Mouse (Mus musculus): ENCODE measurements around the gene Sost. TPM values are rescaled to one million over a fixed set of nuclear protein-coding genes. Genes with fewer than 3 reads are reported as not detected.

The Sost gene
- polyA plus RNA-seq, 1 experiment = 0.10 TPM

DNA sequence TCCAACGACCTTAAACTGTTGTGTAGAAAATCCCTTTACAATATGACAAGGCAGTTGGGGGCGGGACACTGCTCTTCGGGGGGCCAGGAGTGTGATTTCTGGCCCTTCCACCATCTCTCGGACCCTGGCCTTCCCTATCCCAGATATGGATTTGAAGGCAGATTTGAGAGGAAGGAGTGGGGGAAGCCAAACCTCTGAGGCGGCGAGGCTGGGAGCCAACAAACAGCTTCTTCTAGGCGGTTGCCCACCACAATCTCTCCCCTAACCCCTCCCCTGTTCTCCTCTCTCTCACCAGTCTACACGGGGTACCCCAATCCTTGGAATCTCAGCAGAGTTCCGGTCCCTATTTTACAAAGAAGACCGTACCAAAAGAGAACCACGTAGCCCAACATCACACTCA, 3.8 kb downstream of the Sost start:
- Histone ChIP-seq H3K27ac (ENCODE audit: insufficient read depth, low read length) (no peak overlapping the region), H3K4me3 (ENCODE audit: insufficient read depth, low read length) (peak overlapping the region; percentile 31), H3K4me1 (ENCODE audit: control insufficient read depth, insufficient read depth, low read length) (no peaks in the 10 kb centered on the region)
- TF ChIP-seq POLR2A (IDR thresholded peaks at IDR 0.05; ENCODE audit: extremely low read depth, insufficient read depth, low read length) (no peak), CTCF (IDR thresholded peaks at IDR 0.05; ENCODE audit: extremely low read depth, insufficient read depth, low read length) (no peak)

DNA sequence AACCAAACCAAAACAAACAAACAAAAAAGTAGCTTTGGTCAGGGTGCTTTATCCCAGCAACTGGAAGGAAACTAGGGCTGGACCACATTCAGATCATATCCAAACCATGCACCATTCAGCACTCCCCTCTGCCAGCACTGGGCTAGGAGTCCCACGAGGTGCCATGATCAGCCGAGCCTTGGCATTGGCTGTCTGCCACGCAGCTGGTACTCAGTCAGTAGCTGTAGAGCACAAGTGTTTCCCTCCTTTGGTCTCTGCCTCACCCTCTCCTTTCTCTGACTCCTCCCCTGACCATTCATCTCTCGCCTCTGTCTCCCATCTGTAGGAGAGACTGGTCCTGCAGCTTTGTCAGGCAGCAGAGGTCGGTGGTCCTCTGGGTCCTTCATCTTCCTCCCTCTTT, 9.3 kb downstream of the Sost start:
- no peak overlapping the region for H3K4me3 ChIP-seq (ENCODE audit: insufficient read depth, low read length)
- no peak for TF ChIP-seq CTCF (IDR thresholded peaks at IDR 0.05; ENCODE audit: extremely low read depth, insufficient read depth, low read length)
- no peak for TF ChIP-seq POLR2A (IDR thresholded peaks at IDR 0.05; ENCODE audit: extremely low read depth, insufficient read depth, low read length)
- no peaks in the 10 kb centered on the region for H3K4me1 ChIP-seq (ENCODE audit: control insufficient read depth, insufficient read depth, low read length)

DNA sequence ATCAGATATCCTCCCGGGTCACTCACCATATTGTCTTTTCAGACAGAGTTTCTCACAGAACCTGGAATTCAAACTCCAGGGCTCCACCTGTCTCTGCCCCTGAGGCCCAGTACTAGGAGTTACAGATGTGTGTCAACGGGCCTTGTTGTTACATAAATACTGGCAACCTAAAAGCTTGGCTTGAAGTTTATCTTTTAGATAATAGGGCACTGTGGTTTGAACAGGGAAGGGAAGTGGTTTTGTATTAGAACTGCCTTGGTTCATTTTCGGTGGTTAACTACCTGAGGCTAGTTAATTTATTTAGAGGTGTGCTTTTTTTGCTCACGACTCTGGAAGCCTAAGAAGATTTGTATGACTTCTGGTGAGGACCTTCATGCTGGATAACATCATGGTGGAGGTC, 13.4 kb downstream of the Sost start:
- no peak for TF ChIP-seq POLR2A (IDR thresholded peaks at IDR 0.05; ENCODE audit: extremely low read depth, insufficient read depth, low read length)
- TF ChIP-seq CTCF (IDR thresholded peaks at IDR 0.05; ENCODE audit: extremely low read depth, insufficient read depth, low read length) = no peak
- Histone ChIP-seq H3K4me1 (ENCODE audit: control insufficient read depth, insufficient read depth, low read length) (no peaks in the 10 kb centered on the region), H3K27ac (ENCODE audit: insufficient read depth, low read length) (no peak overlapping the region)

More for the DNA sequence above, 9.3 kb downstream of the Sost start:
- H3K27ac ChIP-seq (ENCODE audit: insufficient read depth, low read length) = no peak overlapping the region

GRCm38 (mm10) chr11:101952541-101953341, 14.1 kb downstream of the Sost start:
- H3K4me1 ChIP-seq (ENCODE audit: control insufficient read depth, insufficient read depth, low read length) = no peaks in the 10 kb centered on the region
- H3K4me3 ChIP-seq (ENCODE audit: insufficient read depth, low read length) = no peak overlapping the region
- no peak for TF ChIP-seq POLR2A (IDR thresholded peaks at IDR 0.05; ENCODE audit: extremely low read depth, insufficient read depth, low read length)
- no peak for TF ChIP-seq CTCF (IDR thresholded peaks at IDR 0.05; ENCODE audit: extremely low read depth, insufficient read depth, low read length)
- H3K27ac ChIP-seq (ENCODE audit: insufficient read depth, low read length) = no peak overlapping the region

More for the DNA sequence above, 13.4 kb downstream of the Sost start:
- no peak overlapping the region for H3K4me3 ChIP-seq (ENCODE audit: insufficient read depth, low read length)

GRCm38 (mm10) chr11:101950021-101950420, 16.8 kb downstream of the Sost start:
- no peak overlapping the region for H3K27ac ChIP-seq (ENCODE audit: insufficient read depth, low read length)
- TF ChIP-seq POLR2A (IDR thresholded peaks at IDR 0.05; ENCODE audit: extremely low read depth, insufficient read depth, low read length) (no peak), CTCF (IDR thresholded peaks at IDR 0.05; ENCODE audit: extremely low read depth, insufficient read depth, low read length) (no peak)
- H3K4me1 ChIP-seq (ENCODE audit: control insufficient read depth, insufficient read depth, low read length) = no peaks in the 10 kb centered on the region
- H3K4me3 ChIP-seq (ENCODE audit: insufficient read depth, low read length) = no peak overlapping the region

- Histone ChIP-seq H3K27ac (ENCODE audit: insufficient read depth, low read length) (no peak overlapping the region), H3K4me3 (ENCODE audit: insufficient read depth, low read length) (no peak overlapping the region), H3K4me1 (ENCODE audit: control insufficient read depth, insufficient read depth, low read length) (no peaks in the 10 kb centered on the region)
- TF ChIP-seq CTCF (IDR thresholded peaks at IDR 0.05; ENCODE audit: extremely low read depth, insufficient read depth, low read length) = no peak
- no peak for TF ChIP-seq POLR2A (IDR thresholded peaks at IDR 0.05; ENCODE audit: extremely low read depth, insufficient read depth, low read length)
Observed at GRCm38 (mm10) chr11:101946525-101946924, 20.3 kb downstream of the Sost start.

DNA sequence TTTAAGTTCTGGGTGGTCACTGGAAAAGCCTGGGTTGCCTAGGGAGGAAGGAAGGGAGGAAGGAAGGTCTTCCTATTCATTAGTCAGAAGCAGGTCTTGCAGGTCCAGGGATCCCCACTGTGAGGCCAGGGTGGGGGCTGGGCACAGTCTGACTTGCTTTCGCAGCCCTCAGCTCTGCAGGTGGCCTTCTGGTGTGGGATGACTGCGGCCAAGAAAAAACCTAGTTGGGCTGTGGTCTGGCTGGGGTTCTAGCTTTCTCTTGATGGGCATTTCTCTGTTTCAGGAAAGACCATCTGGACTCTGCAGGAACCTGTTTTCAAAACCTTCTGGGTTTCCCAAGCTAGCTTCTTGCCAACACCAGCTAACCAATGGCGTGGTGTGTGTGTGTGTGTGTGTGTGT, 23.8 kb downstream of the Sost start:
- no peaks in the 10 kb centered on the region for H3K4me1 ChIP-seq (ENCODE audit: control insufficient read depth, insufficient read depth, low read length)
- H3K27ac ChIP-seq (ENCODE audit: insufficient read depth, low read length) = no peak overlapping the region
- no peak overlapping the region for H3K4me3 ChIP-seq (ENCODE audit: insufficient read depth, low read length)
- TF ChIP-seq CTCF (IDR thresholded peaks at IDR 0.05; ENCODE audit: extremely low read depth, insufficient read depth, low read length) (no peak), POLR2A (IDR thresholded peaks at IDR 0.05; ENCODE audit: extremely low read depth, insufficient read depth, low read length) (no peak)

- Histone ChIP-seq H3K27ac (ENCODE audit: insufficient read depth, low read length) (no peak overlapping the region), H3K4me1 (ENCODE audit: control insufficient read depth, insufficient read depth, low read length) (no peaks in the 10 kb centered on the region), H3K4me3 (ENCODE audit: insufficient read depth, low read length) (peak overlapping the region; percentile 33; the same call in 1 of the 2 replicates)
- TF ChIP-seq POLR2A (IDR thresholded peaks at IDR 0.05; ENCODE audit: extremely low read depth, insufficient read depth, low read length) (no peak), CTCF (IDR thresholded peaks at IDR 0.05; ENCODE audit: extremely low read depth, insufficient read depth, low read length) (no peak)
Observed at GRCm38 (mm10) chr11:101937108-101937507, 29.7 kb downstream of the Sost start.

DNA sequence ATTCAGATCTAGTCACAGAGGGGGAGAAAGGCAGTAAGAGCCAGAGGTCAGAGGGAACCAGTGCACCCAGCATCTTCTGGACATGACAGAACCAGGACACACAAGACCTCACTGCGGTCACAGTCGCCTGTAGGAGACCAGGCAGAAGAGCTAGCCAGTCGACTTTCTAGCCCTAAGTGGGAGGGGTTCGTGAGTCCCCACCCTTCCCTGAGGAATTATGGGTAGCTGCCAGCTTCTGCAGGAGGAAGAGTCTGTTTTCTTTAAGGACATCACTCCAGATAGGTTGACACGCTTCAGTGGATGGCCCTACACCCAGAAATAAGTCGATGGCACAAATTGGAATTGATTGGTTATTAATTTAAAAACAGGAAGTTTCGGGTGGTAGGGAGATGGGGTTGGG, 30.4 kb downstream of the Sost start:
- H3K27ac ChIP-seq (ENCODE audit: insufficient read depth, low read length) = no peak overlapping the region
- H3K4me3 ChIP-seq (ENCODE audit: insufficient read depth, low read length) = no peak overlapping the region
- TF ChIP-seq CTCF (IDR thresholded peaks at IDR 0.05; ENCODE audit: extremely low read depth, insufficient read depth, low read length) (no peak), POLR2A (IDR thresholded peaks at IDR 0.05; ENCODE audit: extremely low read depth, insufficient read depth, low read length) (no peak)
- no peaks in the 10 kb centered on the region for H3K4me1 ChIP-seq (ENCODE audit: control insufficient read depth, insufficient read depth, low read length)

DNA sequence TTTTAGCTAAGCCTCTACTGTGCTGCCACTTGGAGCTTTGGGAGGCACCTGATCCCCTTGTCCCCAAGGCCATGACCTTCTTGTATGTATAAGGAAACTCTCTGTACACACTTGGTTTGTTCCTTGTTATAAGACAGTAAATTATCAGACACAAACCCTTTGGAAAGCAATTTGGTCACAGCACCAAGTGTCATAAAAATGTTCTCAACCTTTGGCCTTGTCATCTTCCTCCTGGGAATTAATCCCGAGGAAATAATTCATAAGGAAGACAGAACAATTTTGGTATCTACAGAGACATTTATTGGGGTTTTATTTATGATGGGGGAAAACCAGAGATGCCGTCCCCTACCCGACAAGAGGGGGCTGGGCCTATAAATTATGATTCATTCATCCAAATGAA, 31.1 kb downstream of the Sost start:
- H3K4me3 ChIP-seq (ENCODE audit: insufficient read depth, low read length) = no peak overlapping the region

More for the DNA sequence above, 31.1 kb downstream of the Sost start:
- no peaks in the 10 kb centered on the region for H3K4me1 ChIP-seq (ENCODE audit: control insufficient read depth, insufficient read depth, low read length)
- TF ChIP-seq CTCF (IDR thresholded peaks at IDR 0.05; ENCODE audit: extremely low read depth, insufficient read depth, low read length) (no peak), POLR2A (IDR thresholded peaks at IDR 0.05; ENCODE audit: extremely low read depth, insufficient read depth, low read length) (no peak)
- H3K27ac ChIP-seq (ENCODE audit: insufficient read depth, low read length) = no peak overlapping the region

All from cortical plate, adult 2 months (tissue).